Mouse (Mus musculus): ENCODE data around the gene Zfp322a. TPM values are rescaled to one million over a fixed set of nuclear protein-coding genes. Genes with fewer than 3 reads are reported as not detected.
A peak's percentile ranks its signal among the peaks of the same experiment; 100 is the strongest.

Zfp322a gene
- total RNA-seq (2015), result 21.9 and 24.3 TPM in 2 replicates
- total RNA-seq (2017), result 39.4 and 75.5 TPM in 2 replicates

GRCm38 (mm10) chr13:23368583-23369420 is at the start of gene Zfp322a:
TSS of gene Zfp322a (minus strand) at chr13:23369208.
- ATAC-seq (replicated peaks; ENCODE audit: poor library complexity), result peak; percentile 96

- peak; percentile 77 for ATAC-seq (replicated peaks; ENCODE audit: poor library complexity)
These were observed 43.9 kb upstream of the Zfp322a start for GRCm38 (mm10) chr13:23412630-23413521.

- ATAC-seq (replicated peaks; ENCODE audit: poor library complexity), result peak; percentile 40
These were observed 43.2 kb upstream of the Zfp322a start for GRCm38 (mm10) chr13:23412211-23412629.

GRCm38 (mm10) chr13:23411311-23412210 is 42.6 kb upstream of the Zfp322a start:
- peak; percentile 51 for ATAC-seq (replicated peaks; ENCODE audit: poor library complexity)

GRCm38 (mm10) chr13:23410632-23411031 is 41.6 kb upstream of the Zfp322a start:
- no peak for ATAC-seq (replicated peaks; ENCODE audit: poor library complexity)

- no peak for ATAC-seq (replicated peaks; ENCODE audit: poor library complexity)
These were observed 33.6 kb upstream of the Zfp322a start for GRCm38 (mm10) chr13:23402626-23403025.

- ATAC-seq (replicated peaks; ENCODE audit: poor library complexity), result peak; percentile 89
These were observed 32.9 kb upstream of the Zfp322a start for GRCm38 (mm10) chr13:23401683-23402527.

GRCm38 (mm10) chr13:23400771-23401682 is 32.0 kb upstream of the Zfp322a start:
- ATAC-seq (replicated peaks; ENCODE audit: poor library complexity), result peak; percentile 27; the same call in 1 of the 2 replicates

- ATAC-seq (replicated peaks; ENCODE audit: poor library complexity), result peak; percentile 16
These were observed 27.9 kb upstream of the Zfp322a start for GRCm38 (mm10) chr13:23396913-23397312.

GRCm38 (mm10) chr13:23396246-23396703 is 27.3 kb upstream of the Zfp322a start:
- peak; percentile 20; the same call in 1 of the 2 replicates for ATAC-seq (replicated peaks; ENCODE audit: poor library complexity)

GRCm38 (mm10) chr13:23395301-23396245 is 26.6 kb upstream of the Zfp322a start:
- ATAC-seq (replicated peaks; ENCODE audit: poor library complexity), result no peak

GRCm38 (mm10) chr13:23387548-23387947 is 18.5 kb upstream of the Zfp322a start:
- no peak for ATAC-seq (replicated peaks; ENCODE audit: poor library complexity)

GRCm38 (mm10) chr13:23383127-23383526 is 14.1 kb upstream of the Zfp322a start:
- no peak for ATAC-seq (replicated peaks; ENCODE audit: poor library complexity)

- no peak for ATAC-seq (replicated peaks; ENCODE audit: poor library complexity)
These were observed 3.4 kb upstream of the Zfp322a start for GRCm38 (mm10) chr13:23372433-23372832.

- no peak for ATAC-seq (replicated peaks; ENCODE audit: poor library complexity)
These were observed 1.1 kb upstream of the Zfp322a start for GRCm38 (mm10) chr13:23370075-23370474.

GRCm38 (mm10) chr13:23369421-23369765 is 385 bp upstream of the Zfp322a start:
- peak; percentile 35 for ATAC-seq (replicated peaks; ENCODE audit: poor library complexity)

- ATAC-seq (replicated peaks; ENCODE audit: poor library complexity), result no peak
These were observed 7.5 kb downstream of the Zfp322a start for GRCm38 (mm10) chr13:23361536-23361935.

Measured in megakaryocyte progenitor cell, adult 5-6 weeks (primary cell).